Mouse (Mus musculus): ENCODE measurements around the gene Grik4. TPM values are rescaled to one million over a fixed set of nuclear protein-coding genes. Genes with fewer than 3 reads are reported as not detected.

Gene Grik4
- polyA plus RNA-seq, 1 experiment from 2014 or later, result 2.2 TPM

GRCm38 (mm10) chr9:42861711-42862110 lies 82.6 kb downstream of the Grik4 start:
- no peak for ATAC-seq (replicated peaks; ENCODE audit: low FRiP score)
- 79% methylated on average over 6 of the region's 6 CpGs for WGBS
- no peak overlapping the region for H3K4me2 ChIP-seq
- no peaks in the 10 kb centered on the region for H3K36me3 ChIP-seq (ENCODE audit: control insufficient read depth, insufficient read depth, low read length)
- H3K9me3 ChIP-seq (ENCODE audit: control insufficient read depth, low read length), result no peaks in the 10 kb centered on the region
- no peaks in the 10 kb centered on the region for H3K27me3 ChIP-seq (replicated peaks; ENCODE audit: control insufficient read depth, insufficient read depth, low read length)
- H3K4me3 ChIP-seq (ENCODE audit: low read depth, low read length), result no peak overlapping the region
- H3K27ac ChIP-seq (ENCODE audit: low read depth, low read length), result no peak overlapping the region
- DNase-seq (ENCODE audit: low spot score), result no peak
- H3K4me1 ChIP-seq (replicated peaks; ENCODE audit: control insufficient read depth, insufficient read depth, low read length), result peaks cover 3% of the 10 kb centered on the region; the same call in 1 of the 2 replicates
- H3K9ac ChIP-seq (ENCODE audit: low read depth, low read length), result no peak overlapping the region

GRCm38 (mm10) chr9:42861238-42861637 lies 83.1 kb downstream of the Grik4 start:
- DNase-seq (ENCODE audit: low spot score) (no peak), ATAC-seq (replicated peaks; ENCODE audit: low FRiP score) (no peak)
- WGBS, result 76% methylated on average over 11 of the region's 11 CpGs

GRCm38 (mm10) chr9:42859959-42860794 lies 84.1 kb downstream of the Grik4 start:
- no peak overlapping the region for H3K4me3 ChIP-seq (ENCODE audit: low read depth, low read length)
- no peak for DNase-seq (ENCODE audit: low spot score)
- 70% methylated on average over 10 of the region's 10 CpGs for WGBS
- no peaks in the 10 kb centered on the region for H3K27me3 ChIP-seq (replicated peaks; ENCODE audit: control insufficient read depth, insufficient read depth, low read length)
- no peak overlapping the region for H3K9ac ChIP-seq (ENCODE audit: low read depth, low read length)
- no peak for ATAC-seq (replicated peaks; ENCODE audit: low FRiP score)
- no peaks in the 10 kb centered on the region for H3K36me3 ChIP-seq (ENCODE audit: control insufficient read depth, insufficient read depth, low read length)
- H3K9me3 ChIP-seq (ENCODE audit: control insufficient read depth, low read length), result no peaks in the 10 kb centered on the region
- H3K4me2 ChIP-seq, result no peak overlapping the region
- H3K4me1 ChIP-seq (replicated peaks; ENCODE audit: control insufficient read depth, insufficient read depth, low read length), result 0 out of 2 replicates have a peak, but pooled peaks cover 3% of the 10 kb centered on the region
- H3K27ac ChIP-seq (ENCODE audit: low read depth, low read length), result no peak overlapping the region

More at GRCm38 (mm10) chr9:42861238-42861637, 83.1 kb downstream of the Grik4 start:
- H3K27ac ChIP-seq (ENCODE audit: low read depth, low read length), result no peak overlapping the region
- peaks cover 3% of the 10 kb centered on the region; the same call in 1 of the 2 replicates for H3K4me1 ChIP-seq (replicated peaks; ENCODE audit: control insufficient read depth, insufficient read depth, low read length)
- no peaks in the 10 kb centered on the region for H3K27me3 ChIP-seq (replicated peaks; ENCODE audit: control insufficient read depth, insufficient read depth, low read length)
- no peaks in the 10 kb centered on the region for H3K36me3 ChIP-seq (ENCODE audit: control insufficient read depth, insufficient read depth, low read length)
- H3K4me3 ChIP-seq (ENCODE audit: low read depth, low read length), result no peak overlapping the region
- no peak overlapping the region for H3K4me2 ChIP-seq
- no peaks in the 10 kb centered on the region for H3K9me3 ChIP-seq (ENCODE audit: control insufficient read depth, low read length)
- no peak overlapping the region for H3K9ac ChIP-seq (ENCODE audit: low read depth, low read length)

- H3K4me3 ChIP-seq (ENCODE audit: low read depth, low read length), result no peak overlapping the region
- 76% methylated on average over 4 of the region's 4 CpGs for WGBS
- DNase-seq (ENCODE audit: low spot score) (no peak), ATAC-seq (replicated peaks; ENCODE audit: low FRiP score) (no peak)
- no peaks in the 10 kb centered on the region for H3K27me3 ChIP-seq (replicated peaks; ENCODE audit: control insufficient read depth, insufficient read depth, low read length)
- no peak overlapping the region for H3K9ac ChIP-seq (ENCODE audit: low read depth, low read length)
- no peaks in the 10 kb centered on the region for H3K4me1 ChIP-seq (replicated peaks; ENCODE audit: control insufficient read depth, insufficient read depth, low read length)
- H3K36me3 ChIP-seq (ENCODE audit: control insufficient read depth, insufficient read depth, low read length), result no peaks in the 10 kb centered on the region
- no peak overlapping the region for H3K4me2 ChIP-seq
- H3K27ac ChIP-seq (ENCODE audit: low read depth, low read length), result no peak overlapping the region
- H3K9me3 ChIP-seq (ENCODE audit: control insufficient read depth, low read length), result no peaks in the 10 kb centered on the region
These were observed 85.1 kb downstream of the Grik4 start for GRCm38 (mm10) chr9:42858998-42859690.

GRCm38 (mm10) chr9:42858576-42858975 lies 85.7 kb downstream of the Grik4 start:
- Histone ChIP-seq H3K4me2 (no peak overlapping the region), H3K9ac (ENCODE audit: low read depth, low read length) (no peak overlapping the region), H3K27me3 (replicated peaks; ENCODE audit: control insufficient read depth, insufficient read depth, low read length) (no peaks in the 10 kb centered on the region), H3K4me3 (ENCODE audit: low read depth, low read length) (no peak overlapping the region), H3K9me3 (ENCODE audit: control insufficient read depth, low read length) (no peaks in the 10 kb centered on the region), H3K27ac (ENCODE audit: low read depth, low read length) (no peak overlapping the region), H3K36me3 (ENCODE audit: control insufficient read depth, insufficient read depth, low read length) (no peaks in the 10 kb centered on the region), H3K4me1 (replicated peaks; ENCODE audit: control insufficient read depth, insufficient read depth, low read length) (no peaks in the 10 kb centered on the region)
- WGBS, result 54% methylated on average over 3 of the region's 3 CpGs
- DNase-seq (ENCODE audit: low spot score) (no peak), ATAC-seq (replicated peaks; ENCODE audit: low FRiP score) (no peak)

- H3K4me2 ChIP-seq, result no peak overlapping the region
These were observed 86.5 kb downstream of the Grik4 start for GRCm38 (mm10) chr9:42857756-42858155.

GRCm38 (mm10) chr9:42853077-42853476 lies 91.2 kb downstream of the Grik4 start:
- ATAC-seq (replicated peaks; ENCODE audit: low FRiP score), result no peak
- DNase-seq (ENCODE audit: low spot score), result no peak

More at GRCm38 (mm10) chr9:42857756-42858155, 86.5 kb downstream of the Grik4 start:
- WGBS, result 64% methylated on average over 3 of the region's 3 CpGs
- Histone ChIP-seq H3K36me3 (ENCODE audit: control insufficient read depth, insufficient read depth, low read length) (no peaks in the 10 kb centered on the region), H3K4me1 (replicated peaks; ENCODE audit: control insufficient read depth, insufficient read depth, low read length) (no peaks in the 10 kb centered on the region), H3K9me3 (ENCODE audit: control insufficient read depth, low read length) (no peaks in the 10 kb centered on the region), H3K4me3 (ENCODE audit: low read depth, low read length) (no peak overlapping the region), H3K27ac (ENCODE audit: low read depth, low read length) (no peak overlapping the region), H3K27me3 (replicated peaks; ENCODE audit: control insufficient read depth, insufficient read depth, low read length) (no peaks in the 10 kb centered on the region), H3K9ac (ENCODE audit: low read depth, low read length) (no peak overlapping the region)
- DNase-seq (ENCODE audit: low spot score) (no peak), ATAC-seq (replicated peaks; ENCODE audit: low FRiP score) (no peak)

GRCm38 (mm10) chr9:42850063-42850462 lies 94.2 kb downstream of the Grik4 start:
- no peak for DNase-seq (ENCODE audit: low spot score)
- H3K4me1 ChIP-seq (replicated peaks; ENCODE audit: control insufficient read depth, insufficient read depth, low read length), result 0 out of 2 replicates have a peak, but pooled peaks cover 4% of the 10 kb centered on the region
- WGBS, result 76% methylated on average over 6 of the region's 6 CpGs
- H3K27ac ChIP-seq (ENCODE audit: low read depth, low read length), result no peak overlapping the region
- no peaks in the 10 kb centered on the region for H3K36me3 ChIP-seq (ENCODE audit: control insufficient read depth, insufficient read depth, low read length)
- H3K4me3 ChIP-seq (ENCODE audit: low read depth, low read length), result no peak overlapping the region
- ATAC-seq (replicated peaks; ENCODE audit: low FRiP score), result no peak
- H3K9ac ChIP-seq (ENCODE audit: low read depth, low read length), result no peak overlapping the region
- H3K9me3 ChIP-seq (ENCODE audit: control insufficient read depth, low read length), result no peaks in the 10 kb centered on the region
- H3K27me3 ChIP-seq (replicated peaks; ENCODE audit: control insufficient read depth, insufficient read depth, low read length), result no peaks in the 10 kb centered on the region
- H3K4me2 ChIP-seq, result no peak overlapping the region

More at GRCm38 (mm10) chr9:42853077-42853476, 91.2 kb downstream of the Grik4 start:
- WGBS, result 73% methylated on average over 3 of the region's 3 CpGs
- Histone ChIP-seq H3K36me3 (ENCODE audit: control insufficient read depth, insufficient read depth, low read length) (no peaks in the 10 kb centered on the region), H3K4me2 (no peak overlapping the region), H3K4me3 (ENCODE audit: low read depth, low read length) (no peak overlapping the region), H3K27me3 (replicated peaks; ENCODE audit: control insufficient read depth, insufficient read depth, low read length) (no peaks in the 10 kb centered on the region), H3K27ac (ENCODE audit: low read depth, low read length) (no peak overlapping the region), H3K9me3 (ENCODE audit: control insufficient read depth, low read length) (no peaks in the 10 kb centered on the region), H3K4me1 (replicated peaks; ENCODE audit: control insufficient read depth, insufficient read depth, low read length) (no peaks in the 10 kb centered on the region), H3K9ac (ENCODE audit: low read depth, low read length) (no peak overlapping the region)
